Mouse (Mus musculus) activated CD4-positive, CD25-positive, alpha-beta regulatory T cell, adult 4 months (primary cell): ENCODE measurements around the gene Lmo7. TPM values are rescaled to one million over a fixed set of nuclear protein-coding genes. Genes with fewer than 3 reads are reported as not detected.

ENCODE experiments used
- ATAC-seq: one replicate; pipeline ENCODE4 v1.8.0; 2017
- polyA plus RNA-seq, 2 experiments: library from polyadenylated mRNA; unstranded; fragments of 100-300 nt; shearing (Covaris generic); gene quantifications; one replicate each; pipeline ENCODE4 v1.2.1; 2017

Lmo7 gene
- polyA plus RNA-seq, 2 experiments from 2014 or later, result 0.45 TPM; not detected in 1

GRCm38 (mm10) chr14:101780016-101780415 lies 50.3 kb downstream of the Lmo7 start:
- no peak for ATAC-seq

- ATAC-seq, result no peak
Measured at GRCm38 (mm10) chr14:101781219-101781618, 51.5 kb downstream of the Lmo7 start.

DNA sequence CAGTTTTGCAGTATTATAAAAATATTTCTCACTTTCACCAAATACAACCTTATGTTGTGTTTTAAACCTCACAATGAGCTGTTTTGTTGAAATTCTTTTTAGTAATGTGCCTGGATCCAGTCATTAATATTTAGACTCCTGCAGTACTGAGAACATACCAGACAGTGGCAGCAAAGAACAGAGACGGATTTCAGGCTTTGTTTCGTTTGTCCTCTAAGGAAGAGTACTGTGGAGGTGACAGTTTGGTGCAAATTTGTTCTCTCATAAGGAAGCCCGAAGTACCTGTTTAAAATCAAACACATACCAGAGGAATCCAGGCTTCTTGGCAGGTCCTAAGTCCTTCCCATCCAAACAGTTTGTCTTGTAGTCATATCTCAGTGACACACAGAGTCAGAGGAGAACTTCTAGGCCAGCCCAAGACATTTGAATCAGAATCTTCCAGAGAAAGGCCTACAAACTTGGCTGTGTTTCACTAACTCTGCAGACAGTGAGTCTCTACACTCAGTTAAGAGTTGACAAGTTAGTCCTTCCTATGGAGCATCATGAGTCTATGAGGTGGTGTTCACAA lies 52.3 kb downstream of the Lmo7 start:
- no peak for ATAC-seq

- ATAC-seq, result no peak
Measured at GRCm38 (mm10) chr14:101784315-101784945, 54.7 kb downstream of the Lmo7 start.

- ATAC-seq, result no peak
Measured at GRCm38 (mm10) chr14:101787903-101788302, 58.1 kb downstream of the Lmo7 start.

DNA sequence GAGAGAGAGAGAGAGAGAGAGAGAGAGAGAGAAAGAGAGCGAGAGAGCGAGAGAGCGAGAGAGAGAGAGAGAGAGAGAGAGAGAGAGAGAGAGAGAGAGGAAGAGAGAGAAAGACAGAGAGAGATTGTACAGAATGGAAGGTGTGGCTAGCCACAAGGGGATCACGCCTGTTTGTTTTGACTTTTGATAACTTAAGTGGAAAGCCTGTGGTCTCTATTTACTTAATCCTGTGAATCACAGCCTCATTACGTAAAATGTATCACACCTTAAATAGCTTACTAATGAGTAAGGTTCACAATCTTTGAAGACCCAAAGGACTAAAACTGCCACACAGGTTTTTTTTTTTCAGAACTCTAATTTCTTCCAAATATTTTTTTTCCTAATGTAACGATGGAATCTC lies 58.7 kb downstream of the Lmo7 start:
- no peak for ATAC-seq

- ATAC-seq, result no peak
Measured at GRCm38 (mm10) chr14:101794553-101795177, 64.9 kb downstream of the Lmo7 start.

DNA sequence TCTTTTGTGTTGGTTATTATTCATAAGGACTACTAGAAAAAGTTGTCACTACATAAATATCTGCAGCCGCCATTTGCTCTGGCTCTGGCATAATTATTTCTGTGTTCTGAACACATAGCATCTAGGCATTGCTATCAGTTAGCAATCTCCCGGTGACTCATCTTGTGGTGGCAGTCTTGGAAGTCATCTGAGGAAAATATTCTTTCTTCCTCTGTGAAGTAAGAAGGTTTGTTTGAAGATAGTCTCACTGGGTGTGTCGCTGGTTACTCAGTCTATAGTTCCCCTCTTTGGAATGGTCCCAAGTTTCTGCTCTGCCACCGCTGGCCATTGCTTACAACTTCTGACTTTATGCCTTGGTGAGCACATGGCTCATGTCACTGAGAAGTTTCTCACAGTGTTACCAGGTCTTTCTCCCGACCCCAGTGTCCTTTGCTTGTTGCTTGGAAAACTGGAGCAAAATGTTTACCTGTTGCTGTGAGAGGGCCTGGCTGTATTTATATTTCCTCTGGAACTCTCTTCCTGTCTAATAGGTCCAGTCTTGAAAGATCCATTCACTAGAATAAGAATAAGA lies 68.3 kb downstream of the Lmo7 start:
- ATAC-seq, result no peak

GRCm38 (mm10) chr14:101798766-101799165 lies 69.0 kb downstream of the Lmo7 start:
- ATAC-seq, result no peak

DNA sequence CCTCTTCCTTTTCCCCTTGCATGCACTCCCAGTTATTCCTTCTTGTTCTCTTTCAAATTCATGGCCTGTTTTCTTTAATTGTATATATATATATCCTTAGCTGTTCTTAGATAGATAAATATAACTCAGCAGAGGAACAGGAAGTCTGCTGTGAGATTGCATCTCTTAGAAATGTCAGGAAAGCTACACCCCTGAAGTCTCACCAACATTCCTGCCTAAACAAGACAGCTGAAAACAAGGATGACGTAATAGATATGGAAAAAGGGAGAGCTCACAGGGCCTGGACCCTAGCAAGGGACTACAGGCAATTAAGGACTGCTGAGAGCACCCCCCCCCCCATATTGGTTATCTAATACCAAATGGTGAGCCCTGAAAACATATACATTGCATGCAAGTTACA lies 71.9 kb downstream of the Lmo7 start:
- no peak for ATAC-seq

DNA sequence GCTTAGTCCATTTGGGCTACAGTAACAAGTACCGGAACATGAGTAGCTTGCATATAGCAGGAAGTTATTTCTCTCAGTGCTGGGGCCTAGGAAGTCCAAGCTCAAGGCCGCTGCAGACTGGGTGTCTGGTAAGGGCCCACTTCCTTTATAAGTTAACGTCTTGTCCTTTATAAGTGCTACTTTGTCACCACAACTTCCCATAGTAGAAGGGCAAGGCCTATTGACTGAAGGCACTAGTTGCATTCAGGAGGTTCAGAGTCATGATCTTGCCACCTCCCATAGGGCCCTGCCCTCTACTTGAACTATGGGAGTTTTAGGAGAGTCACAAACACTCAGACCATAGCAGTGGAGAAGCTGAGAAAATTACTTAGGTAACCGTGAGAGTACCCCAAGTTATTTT lies 74.4 kb downstream of the Lmo7 start:
- ATAC-seq, result no peak

- no peak for ATAC-seq
Measured at GRCm38 (mm10) chr14:101804562-101805327, 75.0 kb downstream of the Lmo7 start.

DNA sequence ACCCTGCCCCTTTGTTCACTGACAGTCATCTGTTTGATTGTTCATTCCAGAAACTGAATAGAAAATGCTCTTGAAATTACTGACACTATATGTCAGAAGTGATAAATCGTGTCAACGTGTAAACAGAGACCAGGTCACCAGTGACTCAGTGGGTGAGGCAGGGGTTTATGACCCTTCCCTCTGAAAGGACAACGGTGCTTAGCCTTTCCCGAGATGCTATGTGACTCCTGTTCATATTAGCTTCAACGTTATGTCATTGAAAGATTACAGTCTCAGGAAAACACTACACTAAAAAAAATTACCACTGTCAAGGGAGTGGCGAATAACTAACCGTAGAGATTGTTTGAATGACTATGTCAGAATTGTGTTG lies 75.6 kb downstream of the Lmo7 start:
- no peak for ATAC-seq

DNA sequence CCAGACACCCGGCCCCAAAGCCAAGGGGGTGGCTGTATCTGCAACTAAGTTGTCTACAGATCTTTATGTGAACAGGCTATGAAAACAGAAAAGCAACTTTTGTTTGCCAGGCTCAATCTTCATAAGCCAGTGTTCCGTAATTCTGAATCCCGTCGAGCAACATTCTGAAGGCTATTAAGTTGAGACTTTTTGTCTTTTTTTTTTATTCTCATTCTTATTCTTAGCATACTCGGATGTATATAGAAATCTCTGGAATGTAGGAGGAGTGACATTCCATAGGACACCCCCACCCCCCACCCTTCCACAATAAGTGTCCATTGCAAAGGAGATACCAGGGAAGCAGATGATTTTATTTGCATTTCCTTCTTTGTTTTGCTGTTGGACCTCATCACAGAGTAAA lies 76.3 kb downstream of the Lmo7 start:
- ATAC-seq, result no peak

GRCm38 (mm10) chr14:101806607-101807006 lies 76.8 kb downstream of the Lmo7 start:
- no peak for ATAC-seq

- ATAC-seq, result no peak
Measured at GRCm38 (mm10) chr14:101816450-101816849, 86.7 kb downstream of the Lmo7 start.

DNA sequence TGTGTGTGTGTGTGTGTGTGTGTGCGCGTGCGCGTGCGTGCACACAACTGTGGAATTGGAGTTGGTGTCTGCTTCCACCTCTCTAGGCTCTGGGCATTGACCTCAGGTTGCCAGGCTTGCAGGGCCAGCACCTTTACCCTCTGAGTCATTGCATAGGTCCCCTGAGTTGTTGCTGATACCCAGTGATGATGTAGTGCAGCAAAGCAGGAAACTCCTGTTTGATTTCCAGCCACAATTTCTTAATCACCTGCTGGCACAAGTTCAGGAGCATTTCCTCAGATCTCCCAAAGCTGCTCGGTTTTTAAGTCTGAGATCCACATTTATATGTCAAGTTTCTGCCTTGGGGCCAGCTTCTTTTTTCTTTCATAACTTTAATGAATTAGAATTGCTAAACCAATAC lies 92.6 kb downstream of the Lmo7 start:
- no peak for ATAC-seq

DNA sequence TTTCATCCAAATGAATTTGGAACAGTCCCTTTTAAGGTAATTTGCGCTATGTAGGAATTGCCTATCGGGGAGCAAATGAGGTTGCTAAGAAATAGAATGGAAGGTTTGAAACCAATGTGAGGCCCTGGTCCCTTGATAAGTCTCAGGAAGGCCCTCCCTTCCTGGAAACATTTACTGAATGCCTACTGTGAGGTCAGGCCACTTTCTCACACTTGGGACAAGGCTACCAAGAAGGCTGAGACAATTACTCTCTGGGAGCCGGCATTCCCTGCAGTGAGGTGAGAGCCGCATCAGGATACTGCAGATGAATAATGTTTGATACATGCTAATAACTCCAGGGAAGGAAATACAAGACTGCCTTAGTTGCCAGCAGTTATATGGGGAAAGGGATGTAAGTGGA lies 93.1 kb downstream of the Lmo7 start:
- no peak for ATAC-seq

DNA sequence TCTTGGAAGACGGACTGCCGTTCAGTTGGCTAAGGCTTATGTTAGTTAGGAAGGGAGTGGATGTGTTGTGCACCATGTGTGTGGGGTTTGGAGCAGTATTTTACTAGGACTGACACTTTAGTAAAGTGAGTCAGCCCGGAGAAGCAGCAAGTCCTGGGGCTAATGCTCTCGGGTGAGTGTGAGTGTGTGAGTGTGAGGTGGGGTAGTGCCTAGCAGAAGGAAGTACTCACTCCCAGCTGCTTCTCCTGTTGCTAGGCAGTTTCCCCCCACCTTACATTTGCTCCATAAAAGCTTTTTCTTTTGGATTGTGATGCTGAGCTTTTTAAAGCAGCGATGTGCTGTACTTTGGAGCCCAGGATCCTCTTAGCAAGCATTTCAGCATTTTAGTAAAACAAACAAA lies 99.9 kb downstream of the Lmo7 start:
- ATAC-seq, result no peak

DNA sequence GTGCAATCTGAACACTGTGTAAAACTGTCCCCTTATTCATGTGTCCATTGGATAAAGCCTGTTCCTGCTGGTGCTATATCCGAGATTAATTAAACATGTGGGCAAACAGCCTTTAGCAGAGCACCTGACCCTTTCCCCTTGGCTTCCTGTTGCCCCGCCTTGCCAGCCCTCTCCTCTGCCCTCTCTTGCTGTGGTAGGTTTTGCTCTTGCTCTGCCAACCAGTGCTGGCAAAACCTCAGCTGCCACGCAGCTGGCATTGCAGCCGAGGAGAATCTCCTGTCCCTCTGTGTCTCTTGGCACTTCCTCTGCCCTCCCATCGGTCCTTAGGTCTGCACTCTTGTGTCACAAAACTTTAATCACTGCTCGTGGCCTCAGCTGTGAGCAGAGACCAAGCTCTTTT lies 100.4 kb downstream of the Lmo7 start:
- ATAC-seq, result no peak

DNA sequence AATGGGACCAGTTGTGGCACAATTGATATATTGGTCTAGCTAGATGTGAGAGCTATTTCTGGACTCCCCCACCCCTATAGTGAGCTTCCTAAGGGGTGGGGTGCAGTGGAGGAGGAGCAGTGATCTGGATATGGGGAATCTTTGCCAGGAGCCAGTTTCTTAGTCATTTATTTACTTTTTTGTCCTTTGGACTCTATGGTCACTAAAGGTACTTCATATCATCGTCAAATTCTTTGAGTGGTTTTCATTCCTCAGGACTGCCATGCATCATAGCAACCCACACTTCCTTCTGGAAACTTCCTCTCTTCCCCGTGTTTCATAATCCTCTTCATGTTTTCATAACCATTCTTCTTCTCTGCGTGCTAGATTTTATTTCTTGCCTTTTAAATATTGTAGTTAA lies 104.4 kb downstream of the Lmo7 start:
- ATAC-seq, result no peak

GRCm38 (mm10) chr14:101836401-101836800 lies 106.6 kb downstream of the Lmo7 start:
- no peak for ATAC-seq

DNA sequence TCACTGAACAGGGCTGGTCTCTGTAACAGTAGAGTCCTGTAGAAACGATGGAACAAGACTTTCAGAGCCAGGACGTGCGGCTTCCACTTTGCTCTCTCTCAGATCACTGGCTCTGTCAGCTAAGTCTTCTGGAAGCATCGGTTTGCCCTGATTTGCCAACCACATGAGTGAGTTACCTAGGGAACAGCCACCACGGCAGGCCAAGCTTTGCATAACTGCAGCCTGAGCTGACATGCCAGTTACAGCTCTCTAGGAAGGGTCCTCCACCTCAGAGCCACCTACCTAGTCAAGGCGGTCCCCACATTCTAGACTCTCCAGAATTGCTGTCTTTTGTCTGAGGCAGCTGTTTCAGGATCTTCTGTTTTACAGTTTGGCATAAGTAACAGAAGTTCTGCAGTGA lies 107.4 kb downstream of the Lmo7 start:
- no peak for ATAC-seq
